15 mouse cellular contexts compared by ENCODE assay signal in the genomic region with DNA sequence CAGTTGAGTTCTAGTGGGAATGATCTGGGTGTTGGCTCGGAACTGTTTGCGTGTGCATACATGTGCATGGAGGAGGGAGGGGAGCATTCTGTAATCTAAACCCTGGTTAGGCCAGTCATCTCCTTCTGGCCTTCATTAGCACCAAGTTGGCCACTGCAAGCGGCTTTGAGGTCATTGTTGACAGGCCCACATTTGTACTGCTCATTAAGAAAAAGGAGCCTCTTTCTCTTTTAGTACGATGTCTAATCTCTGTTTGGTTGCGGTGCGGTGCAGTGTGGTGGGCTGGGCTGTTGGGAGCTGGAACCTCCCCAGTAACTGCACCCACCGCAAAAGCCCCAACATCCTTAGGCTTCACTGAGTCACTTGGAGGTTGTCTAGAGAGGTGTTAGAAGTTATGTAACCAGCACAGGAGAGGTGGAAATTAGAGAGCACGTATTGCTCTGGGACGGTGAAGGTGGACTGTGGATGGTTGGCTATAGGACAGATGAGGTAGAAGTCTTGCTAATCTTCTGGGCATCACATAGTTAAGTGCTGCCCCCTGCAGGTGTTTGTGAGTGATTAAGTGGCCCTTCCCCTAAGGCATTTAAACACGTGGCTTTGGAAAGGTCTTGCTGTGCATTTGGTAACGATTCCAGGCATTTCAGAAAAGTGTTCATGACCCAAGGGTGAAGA. TPM values are rescaled to one million over a fixed set of nuclear protein-coding genes. Genes with fewer than 3 reads are reported as not detected.
DNase-seq lines count a peak whose midpoint lies in the region; TF ChIP-seq lines count a peak whose summit lies in the region.
"Had no signal": no experiment of that assay in that cellular context is flagged by ENCODE, and none has a peak within 500 bp of the region (broad histone marks: within the 10 kb centered on the region; RNA-seq: fewer than 3 reads in every experiment).

No protein-coding gene starts in this region.

- H3K4me2 ChIP-seq in CH12.LX (ENCODE audit: insufficient read depth, low read depth, poor library complexity, severe bottlenecking) = no peak overlapping the region
- H3K4me2 ChIP-seq: liver, embryonic 15.5 days; neural tube, embryonic 13.5 days had no signal

- peaks cover 2% of the 10 kb centered on the region for H3K9me3 ChIP-seq in CH12.LX (replicated peaks; ENCODE audit: low read length)
- peaks cover 3% of the 10 kb centered on the region; the same call in 1 of the 2 replicates for H3K9me3 ChIP-seq in embryonic facial prominence, embryonic 10.5 days
- H3K9me3 ChIP-seq: liver, embryonic 15.5 days; neural tube, embryonic 13.5 days had no signal

- no peak overlapping the region for H3K9ac ChIP-seq in CH12.LX (ENCODE audit: insufficient read depth, low read depth)
- H3K9ac ChIP-seq: liver, embryonic 15.5 days; neural tube, embryonic 13.5 days had no signal

- in situ Hi-C loops in CH12.LX (cut with MboI; ENCODE audit: low pct_ligation_motif_present, low pct_unique_long_range_greater_than_20kb, low sequenced_read_pairs) = no loop called here

- peak; percentile 37 for TF ChIP-seq RAD21 in CH12.LX (IDR thresholded peaks at IDR 0.05; ENCODE audit: low read depth, low read length)

- H3K27me3 ChIP-seq in CH12.LX (replicated peaks) = peaks cover 20% of the 10 kb centered on the region
- H3K27me3 ChIP-seq in embryonic facial prominence, embryonic 10.5 days (replicated peaks; ENCODE audit: low read depth, poor library complexity, severe bottlenecking) = peaks cover 48% of the 10 kb centered on the region
- H3K27me3 ChIP-seq in cerebellum, adult 2 months (ENCODE audit: control insufficient read depth, insufficient read depth, low read length) = no peaks in the 10 kb centered on the region; the same call in 1 of the 2 replicates

- no peak for TF ChIP-seq EP300 in CH12.LX (IDR thresholded peaks at IDR 0.05; ENCODE audit: low read length)

- no peaks in the 10 kb centered on the region for H3K79me2 ChIP-seq in CH12.LX (replicated peaks; ENCODE audit: control insufficient read depth, extremely low read depth, insufficient read depth, poor library complexity, severe bottlenecking)

- no peak for DNase-seq in layer of hippocampus, adult 2 months (ENCODE audit: low spot score in 2 of 2)
- DNase-seq in layer of hippocampus, postnatal 36 days = no peak
- DNase-seq in 416B (ENCODE audit: low read depth) = peak; percentile 34
- DNase-seq in CH12.LX (ENCODE audit: extremely low read depth) = peak; percentile 27
- DNase-seq in embryonic facial prominence, embryonic 10.5 days (ENCODE audit: low spot score) = peak; percentile 31
- DNase-seq in testis, postnatal 14 days (ENCODE audit: low spot score) = no peak
- DNase-seq in cerebellum, adult 2 months = no peak
- DNase-seq: heart, adult 18-20 months; heart, postnatal 10 days; kidney, postnatal 14 days; left cerebral cortex, postnatal 4 days had no signal

- dilution Hi-C loops in CH12.LX (cut with MboI; ENCODE audit: extremely low pct_ligation_motif_present, extremely low pct_unique_long_range_greater_than_20kb, low sequenced_read_pairs) = no loop called here

- H3K4me1 ChIP-seq in CH12.LX (ENCODE audit: control insufficient read depth in 1 of 2, insufficient read depth in 2 of 2) = no peaks in the 10 kb centered on the region
- H3K4me1 ChIP-seq in embryonic facial prominence, embryonic 10.5 days = peaks cover 7% of the 10 kb centered on the region
- H3K4me1 ChIP-seq in cerebellum, adult 2 months (ENCODE audit: control insufficient read depth, insufficient read depth, low read length) = no peaks in the 10 kb centered on the region
- H3K4me1 ChIP-seq: liver, embryonic 15.5 days; neural tube, embryonic 13.5 days had no signal

- 78% methylated on average over 11 of the region's 11 CpGs for WGBS in embryonic facial prominence, embryonic 10.5 days
- WGBS in cerebellum, adult 2 months = 75% methylated on average over 11 of the region's 11 CpGs

- H3K36me3 ChIP-seq in CH12.LX (replicated peaks in 1 of 2; ENCODE audit: control insufficient read depth in 1 of 2, insufficient read depth in 1 of 2, low read length in 1 of 2) = no peaks in the 10 kb centered on the region
- no peaks in the 10 kb centered on the region for H3K36me3 ChIP-seq in embryonic facial prominence, embryonic 10.5 days (replicated peaks)
- H3K36me3 ChIP-seq: liver, embryonic 15.5 days; neural tube, embryonic 13.5 days had no signal

- no peak for TF ChIP-seq POLR2A in CH12.LX (IDR thresholded peaks at IDR 0.05; ENCODE audit: low read depth, low read length)
- no peak for TF ChIP-seq POLR2A in cerebellum, adult 2 months (IDR thresholded peaks at IDR 0.05; ENCODE audit: borderline replicate concordance, insufficient read depth, low read length)

- no peak overlapping the region for H3K27ac ChIP-seq in layer of hippocampus, adult 2 months
- H3K27ac ChIP-seq in CH12.LX (ENCODE audit: insufficient read depth, low read depth) = no peak overlapping the region
- no peak overlapping the region for H3K27ac ChIP-seq in embryonic facial prominence, embryonic 10.5 days (replicated peaks)
- no peak overlapping the region for H3K27ac ChIP-seq in cerebellum, adult 2 months (ENCODE audit: insufficient read depth, low read length)
- H3K27ac ChIP-seq: liver, embryonic 15.5 days; neural tube, embryonic 13.5 days had no signal

- TF ChIP-seq CTCF in layer of hippocampus, adult 2 months (conservative IDR thresholded peaks at IDR 0.05) = peak; percentile 61
- peak; percentile 18 to 54; a peak in 2 of 4 replicates for TF ChIP-seq CTCF in CH12.LX (conservative IDR thresholded peaks at IDR 0.05 in 1 of 2, IDR thresholded peaks at IDR 0.05 in 1 of 2; ENCODE audit: low read depth in 2 of 2, low read length in 2 of 2)
- no peak for TF ChIP-seq CTCF in cerebellum, adult 2 months (IDR thresholded peaks at IDR 0.05; ENCODE audit: borderline replicate concordance, insufficient read depth, low read depth, low read length)

- H3K4me3 ChIP-seq in layer of hippocampus, adult 2 months = no peak overlapping the region
- H3K4me3 ChIP-seq in CH12.LX (replicated peaks in 1 of 3; ENCODE audit: low read depth in 2 of 3, low read length in 2 of 3, poor library complexity in 1 of 3) = no peak overlapping the region
- H3K4me3 ChIP-seq in embryonic facial prominence, embryonic 10.5 days = no peak overlapping the region
- H3K4me3 ChIP-seq in cerebellum, adult 2 months (replicated peaks; ENCODE audit: insufficient read depth, low read depth, low read length) = no peak overlapping the region
- H3K4me3 ChIP-seq: liver, embryonic 15.5 days; neural tube, embryonic 13.5 days had no signal

TF ChIP-seq in CH12.LX, 34 proteins besides CTCF, POLR2A, EP300 and RAD21:
- TF ChIP-seq MAZ (IDR thresholded peaks at IDR 0.05; ENCODE audit: low read depth, low read length) = no peak
- TF ChIP-seq NELFE (IDR thresholded peaks at IDR 0.05; ENCODE audit: low read depth, low read length) = no peak
- TF ChIP-seq SMC3 (IDR thresholded peaks at IDR 0.05; ENCODE audit: low read depth, low read length) = no peak
- TF ChIP-seq PAX5 (IDR thresholded peaks at IDR 0.05; ENCODE audit: low read length) = no peak

RNA-seq across cellular contexts. Expression of gene Vsx2, which starts 8.3 kb away (rescaled TPM):
- total RNA-seq in layer of hippocampus, adult 2 months (2021) = under 1 TPM; 0.27 to 0.28 TPM
- under 1 TPM in 1 of 2 experiments, not detected in 1; 0.12 TPM for total RNA-seq in layer of hippocampus, postnatal 36 days (2021)
- total RNA-seq in CH12.LX (2012; rRNA removed) (not detected in 2 replicates), CH12.LX (2014; rRNA removed) (not detected in 2 replicates)
- not detected in 2 replicates for polyA plus RNA-seq in CH12.LX (2012; ENCODE audit: insufficient read length, low read depth)
- 2.8 and 3.2 TPM in 2 replicates for polyA plus RNA-seq in embryonic facial prominence, embryonic 10.5 days (2016; fragmentation: Nextera tagmentation; extraction: Ambion mirVana)
- polyA plus RNA-seq in cerebellum, adult 2 months (2012; rRNA removed) = 1.6 and 2.2 TPM in 2 replicates
- total RNA-seq: adrenal gland, postnatal 4 days; heart, adult 18-20 months; heart, postnatal 10 days; left cerebral cortex, postnatal 4 days had no signal
- polyA plus RNA-seq: liver, embryonic 15.5 days; spleen, adult 2 months had no signal

RNA-seq across cellular contexts. Expression of gene Abcd4, which starts 39.3 kb away (rescaled TPM):
- 10 to 100 TPM; 15.6 to 17.6 TPM for total RNA-seq in layer of hippocampus, adult 2 months (2021)
- 10 to 100 TPM; 12.6 to 15.2 TPM for total RNA-seq in layer of hippocampus, postnatal 36 days (2021)
- total RNA-seq in CH12.LX (2012; rRNA removed) (5.8 and 8.4 TPM in 2 replicates), CH12.LX (2014; rRNA removed) (4.3 and 4.7 TPM in 2 replicates)
- 10.2 and 11.1 TPM in 2 replicates for polyA plus RNA-seq in CH12.LX (2012; ENCODE audit: insufficient read length, low read depth)
- 12.7 and 13.6 TPM in 2 replicates for polyA plus RNA-seq in embryonic facial prominence, embryonic 10.5 days (2016; fragmentation: Nextera tagmentation; extraction: Ambion mirVana)
- 33.5 and 35.2 TPM in 2 replicates for polyA plus RNA-seq in cerebellum, adult 2 months (2012; rRNA removed)

Comparison
In these comparisons a context has a peak if more than half of its experiments do, and no peak if none do; other contexts are left out.
1. DNase-seq: peak in 416B (single experiment), CH12.LX (single experiment) and embryonic facial prominence, embryonic 10.5 days (single experiment); none in layer of hippocampus, adult 2 months (0 of 2), layer of hippocampus, postnatal 36 days (0 of 2), testis, postnatal 14 days (single experiment) and cerebellum, adult 2 months (0 of 2).